Mouse (Mus musculus) MEL (cell line): ENCODE measurements around the gene Rock2. TPM values are rescaled to one million over a fixed set of nuclear protein-coding genes. Genes with fewer than 3 reads are reported as not detected.
A peak's percentile ranks its signal among the peaks of the same experiment; 100 is the strongest.

Experiments
- DNase-seq: peaks from one replicate; pipeline ENCODE4 v3.0.0; 2011; ENCODE audit warnings: low read depth, low spot score
- H3K27ac ChIP-seq: 2 replicates; pipeline ENCODE4 v1.5.1; 2012; ENCODE audit warnings: low read depth, mild to moderate bottlenecking, control low read depth, low read length, moderate library complexity; ENCODE audit not compliant: control insufficient read depth
- H3K27me3 ChIP-seq, 2 experiments: fragments of 150-350 bp in 1 of 2; sonication (generic) in 1 of 2; 2 replicates each; pipeline ENCODE4 v1.6.1; 2012; ENCODE audit warnings: low read length in 2 of 2, mild to moderate bottlenecking in 2 of 2, improper control_type of control experiment in 1 of 2, moderate library complexity in 1 of 2; ENCODE audit not compliant: insufficient read depth in 2 of 2, control insufficient read depth in 1 of 2
- H3K36me3 ChIP-seq, 2 experiments: 2 replicates each; pipeline ENCODE4 v1.6.1; 2012 to 2014; ENCODE audit warnings: low read length in 2 of 2, improper control_type of control experiment in 1 of 2, inconsistent platforms in 1 of 2, mild to moderate bottlenecking in 1 of 2; ENCODE audit not compliant: insufficient read depth in 2 of 2, control insufficient read depth in 1 of 2
- H3K4me1 ChIP-seq, 2 experiments: fragments of 150-350 bp in 1 of 2; sonication (generic) in 1 of 2; 2 replicates each; pipeline ENCODE4 v1.6.1; 2012; ENCODE audit warnings: low read length in 2 of 2, improper control_type of control experiment in 1 of 2, mild to moderate bottlenecking in 1 of 2; ENCODE audit not compliant: insufficient read depth in 2 of 2, control insufficient read depth in 1 of 2
- H3K4me3 ChIP-seq, 2 experiments: fragments of 150-350 bp in 1 of 2; sonication (generic) in 1 of 2; 2 replicates each; pipeline ENCODE4 v1.5.1; 2012; ENCODE audit warnings: low read depth in 2 of 2, low read length in 2 of 2, mild to moderate bottlenecking in 2 of 2, moderate library complexity in 2 of 2, control low read depth in 1 of 2, improper control_type of control experiment in 1 of 2; ENCODE audit not compliant: control insufficient read depth in 1 of 2, insufficient read depth in 1 of 2
- H3K79me2 ChIP-seq: 2 replicates; pipeline ENCODE4 v1.6.1; 2012; ENCODE audit warnings: mild to moderate bottlenecking, low read length, moderate library complexity; ENCODE audit not compliant: control insufficient read depth, poor library complexity, insufficient read depth
- H3K9ac ChIP-seq: 2 replicates; pipeline ENCODE4 v1.6.1; 2012; ENCODE audit warnings: low read depth, mild to moderate bottlenecking, control low read depth, low read length, moderate library complexity; ENCODE audit not compliant: control insufficient read depth, poor library complexity, severe bottlenecking
- H3K9me3 ChIP-seq: fragments of 150-350 bp; sonication (generic); replicated peaks from 2 replicates; pipeline ENCODE4 v1.6.1; 2012; ENCODE audit warnings: mild to moderate bottlenecking, low read length, improper control_type of control experiment, moderate library complexity; ENCODE audit not compliant: insufficient read depth
- BHLHE40 ChIP-seq: IDR thresholded peaks from 2 replicates; pipeline ENCODE4 v1.6.1; 2012; ENCODE audit warnings: low read depth, mild to moderate bottlenecking, inconsistent platforms, low read length, improper control_type of control experiment, borderline replicate concordance
- CHD1 ChIP-seq: IDR thresholded peaks from 2 replicates; pipeline ENCODE4 v1.6.1; 2012; ENCODE audit warnings: low read depth, mild to moderate bottlenecking, inconsistent platforms, low read length, improper control_type of control experiment
- CHD2 ChIP-seq: IDR thresholded peaks from 2 replicates; pipeline ENCODE4 v1.6.1; 2011; ENCODE audit warnings: low read length, improper control_type of control experiment
- CTCF ChIP-seq, 3 experiments: IDR thresholded peaks in 2 of 3; conservative IDR thresholded peaks in 1 of 3; 2 replicates each; pipeline ENCODE4 v1.5.1; 2011 to 2012; ENCODE audit warnings: low read length in 3 of 3, low read depth in 2 of 3, mild to moderate bottlenecking in 2 of 3, improper control_type of control experiment in 1 of 3, inconsistent platforms in 1 of 3, mixed read lengths in 1 of 3, moderate library complexity in 1 of 3; ENCODE audit not compliant: control insufficient read depth in 1 of 3, insufficient read depth in 1 of 3, poor library complexity in 1 of 3, severe bottlenecking in 1 of 3
- ELF1 ChIP-seq: IDR thresholded peaks from 2 replicates; pipeline ENCODE4 v1.6.1; 2014; ENCODE audit warnings: low read depth, mild to moderate bottlenecking, inconsistent platforms, low read length, improper control_type of control experiment, moderate library complexity
- EP300 ChIP-seq, 2 experiments: IDR thresholded peaks; 2 replicates each; pipeline ENCODE4 v1.6.1; 2011; ENCODE audit warnings: improper control_type of control experiment in 2 of 2, low read length in 2 of 2, low read depth in 1 of 2, mild to moderate bottlenecking in 1 of 2
- ETS1 ChIP-seq: IDR thresholded peaks from 2 replicates; pipeline ENCODE4 v1.6.1; 2012; ENCODE audit warnings: low read depth, mild to moderate bottlenecking, inconsistent platforms, low read length, improper control_type of control experiment, moderate library complexity
- GABPA ChIP-seq: IDR thresholded peaks from 2 replicates; pipeline ENCODE4 v1.6.1; 2012; ENCODE audit warnings: low read depth, mild to moderate bottlenecking, inconsistent platforms, low read length, improper control_type of control experiment, moderate library complexity
- GATA1 ChIP-seq: IDR thresholded peaks from 2 replicates; pipeline ENCODE4 v1.6.1; 2011; ENCODE audit warnings: low read depth, low read length, improper control_type of control experiment
- HCFC1 ChIP-seq: IDR thresholded peaks from 2 replicates; pipeline ENCODE4 v1.6.1; 2012; ENCODE audit warnings: low read depth, mild to moderate bottlenecking, inconsistent platforms, low read length, improper control_type of control experiment, moderate library complexity
- KAT2A ChIP-seq: conservative IDR thresholded peaks from 2 replicates; pipeline ENCODE4 v1.6.1; 2012; ENCODE audit warnings: low read depth, low read length, improper control_type of control experiment, inconsistent platforms
- MAFK ChIP-seq: IDR thresholded peaks from 2 replicates; pipeline ENCODE4 v1.6.1; 2011; ENCODE audit warnings: low read depth, mild to moderate bottlenecking, low read length, improper control_type of control experiment, borderline replicate concordance
- MAX ChIP-seq: IDR thresholded peaks from 2 replicates; pipeline ENCODE4 v1.6.1; 2011; ENCODE audit warnings: low read length, improper control_type of control experiment
- MYB ChIP-seq: IDR thresholded peaks from 2 replicates; pipeline ENCODE4 v1.6.1; 2011; ENCODE audit warnings: mild to moderate bottlenecking, low read depth, low read length, improper control_type of control experiment
- NRF1 ChIP-seq: IDR thresholded peaks from 2 replicates; pipeline ENCODE4 v1.6.1; 2014; ENCODE audit warnings: low read depth, mild to moderate bottlenecking, inconsistent platforms, low read length, improper control_type of control experiment, moderate library complexity; ENCODE audit not compliant: poor library complexity, insufficient read depth, severe bottlenecking
- POLR2AphosphoS2 ChIP-seq: IDR thresholded peaks from 2 replicates; pipeline ENCODE4 v1.6.1; 2011; ENCODE audit warnings: low read length, improper control_type of control experiment
- RAD21 ChIP-seq: IDR thresholded peaks from 2 replicates; pipeline ENCODE4 v1.6.1; 2011; ENCODE audit warnings: mild to moderate bottlenecking, low read depth, low read length, improper control_type of control experiment
- RCOR1 ChIP-seq: IDR thresholded peaks from 2 replicates; pipeline ENCODE4 v1.6.1; 2012; ENCODE audit warnings: low read depth, mild to moderate bottlenecking, inconsistent platforms, low read length, improper control_type of control experiment
- SIN3A ChIP-seq: IDR thresholded peaks from 2 replicates; pipeline ENCODE4 v1.6.1; 2012; ENCODE audit warnings: low read length, improper control_type of control experiment, inconsistent platforms
- UBTF ChIP-seq: IDR thresholded peaks from 2 replicates; pipeline ENCODE4 v1.6.1; 2012; ENCODE audit warnings: low read depth, mild to moderate bottlenecking, inconsistent platforms, low read length, improper control_type of control experiment, moderate library complexity, borderline replicate concordance; ENCODE audit not compliant: insufficient read depth
- USF2 ChIP-seq, 2 experiments: IDR thresholded peaks; 2 replicates each; pipeline ENCODE4 v1.6.1; 2011 to 2012; ENCODE audit warnings: improper control_type of control experiment in 2 of 2, low read length in 2 of 2, borderline replicate concordance in 1 of 2, inconsistent platforms in 1 of 2, low read depth in 1 of 2, mild to moderate bottlenecking in 1 of 2; ENCODE audit not compliant: insufficient read depth in 1 of 2
- ZC3H11A ChIP-seq: IDR thresholded peaks from 2 replicates; pipeline ENCODE4 v1.6.1; 2012; ENCODE audit warnings: low read depth, mild to moderate bottlenecking, inconsistent platforms, low read length, improper control_type of control experiment
- ZKSCAN1 ChIP-seq: IDR thresholded peaks from 2 replicates; pipeline ENCODE4 v1.6.1; 2012; ENCODE audit warnings: low read depth, mild to moderate bottlenecking, inconsistent platforms, low read length, improper control_type of control experiment, moderate library complexity
- ZMIZ1 ChIP-seq: IDR thresholded peaks from 2 replicates; pipeline ENCODE4 v1.6.1; 2012; ENCODE audit warnings: low read depth, mild to moderate bottlenecking, inconsistent platforms, low read length, improper control_type of control experiment, moderate library complexity
- ZNF384 ChIP-seq: IDR thresholded peaks from 2 replicates; pipeline ENCODE4 v1.6.1; 2012; ENCODE audit warnings: low read depth, mild to moderate bottlenecking, inconsistent platforms, low read length, improper control_type of control experiment
- polyA plus RNA-seq, 2 experiments: library from polyadenylated mRNA; stranded (reverse) in 1 of 2; unstranded in 1 of 2; fragments of >175 nt in 1 of 2; fragments of >200 nt in 1 of 2; gene quantifications; 2 replicates each; pipeline versions ENCODE4 v1.2.1 to v1.2.4; 2012; ENCODE audit warnings: low replicate concordance in 2 of 2, low read depth in 1 of 2; ENCODE audit not compliant: insufficient read length in 2 of 2, insufficient read depth in 1 of 2, missing spikeins in 1 of 2
- total RNA-seq: library from RNA; depleted of rRNA; stranded (reverse); fragments of 300-350 nt; gene quantifications from 2 replicates; pipeline ENCODE4 v1.2.3, GENCODE M21; 2012

The Rock2 gene
- total and polyA plus RNA-seq, 3 experiments = 10.9 to 46.4 (median 14.4) TPM

DNA sequence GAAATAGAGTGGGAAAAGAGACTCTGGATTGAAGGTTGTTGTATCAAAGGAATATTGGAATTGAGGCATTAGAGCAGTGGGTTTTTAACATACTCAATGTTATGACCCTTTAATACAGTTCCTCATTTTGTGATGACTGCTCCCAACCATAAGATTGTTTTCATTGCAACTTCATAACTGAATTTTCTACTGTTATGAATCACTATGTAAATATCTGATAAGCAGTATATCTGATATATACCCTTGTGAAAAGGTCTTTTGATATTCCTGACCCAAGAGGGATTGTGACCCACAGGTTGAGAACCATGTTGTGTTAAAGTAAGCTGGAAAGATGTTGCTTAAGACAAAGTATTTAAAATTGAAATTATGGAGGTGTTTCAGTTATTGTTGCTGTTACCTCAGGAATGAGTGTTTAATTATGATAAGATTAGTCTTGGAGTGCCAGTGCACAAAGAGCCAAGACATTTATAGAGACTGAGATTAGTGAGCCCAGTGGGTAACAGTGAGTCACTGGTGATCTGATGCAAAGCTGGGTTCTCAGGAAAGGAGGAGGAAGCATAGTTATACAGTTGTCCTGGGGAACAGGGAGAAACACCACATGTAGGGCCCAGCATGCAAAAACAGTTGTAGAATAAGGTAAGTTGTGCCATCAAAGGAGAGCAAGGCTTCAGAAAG, 25.6 kb downstream of the Rock2 start (continued):
- TF ChIP-seq ETS1 = peak; percentile 77
- peak; percentile 61 for TF ChIP-seq SIN3A
- no peak for TF ChIP-seq ZKSCAN1
- TF ChIP-seq CHD2 = no peak
- TF ChIP-seq UBTF = no peak
- TF ChIP-seq GATA1 = peak; percentile 85
- no peak for TF ChIP-seq ZNF384
- no peak for TF ChIP-seq BHLHE40
- no peak for TF ChIP-seq NRF1
- no peak for TF ChIP-seq ZMIZ1
- TF ChIP-seq EP300 (IDR thresholded peaks at IDR 0.05; ENCODE audit: low read depth in 1 of 2, low read length in 2 of 2) = peak; percentile 95 to 96
- peak; percentile 93 for TF ChIP-seq RCOR1
- no peak for TF ChIP-seq USF2 (IDR thresholded peaks at IDR 0.05; ENCODE audit: borderline replicate concordance in 1 of 2, insufficient read depth in 1 of 2, low read depth in 1 of 2, low read length in 2 of 2)
- TF ChIP-seq MAX = no peak
- no peak for TF ChIP-seq KAT2A
- no peak for TF ChIP-seq RAD21
- peak; percentile 81; the same call in 1 of the 2 replicates for TF ChIP-seq MYB
- no peak for TF ChIP-seq CHD1
- no peak for TF ChIP-seq POLR2AphosphoS2
- TF ChIP-seq GABPA = no peak
- TF ChIP-seq MAFK = no peak

DNA sequence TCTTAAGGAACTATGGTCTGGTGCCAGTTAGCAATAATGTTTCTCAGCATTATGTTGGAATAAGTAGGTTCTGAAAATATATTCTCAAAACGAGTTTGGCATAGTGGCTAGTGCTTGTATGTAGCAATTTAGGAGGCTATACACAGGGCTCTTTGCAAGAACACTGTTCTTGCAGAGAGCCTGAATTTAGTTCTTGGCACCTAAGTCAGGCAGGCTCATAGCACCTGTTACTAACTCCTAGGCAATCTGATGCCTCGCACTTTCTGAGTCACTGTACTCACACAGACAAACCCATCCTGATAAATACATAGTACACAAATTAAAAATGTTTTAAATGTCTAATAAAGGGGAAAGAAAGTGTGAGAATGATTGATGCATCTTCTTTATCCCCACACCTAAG, 33.2 kb downstream of the Rock2 start:
- TF ChIP-seq USF2 (IDR thresholded peaks at IDR 0.05; ENCODE audit: borderline replicate concordance in 1 of 2, insufficient read depth in 1 of 2, low read depth in 1 of 2, low read length in 2 of 2) (no peak), MYB (no peak), CTCF (IDR thresholded peaks at IDR 0.05 in 2 of 3, conservative IDR thresholded peaks at IDR 0.05 in 1 of 3; ENCODE audit: control insufficient read depth in 1 of 3, insufficient read depth in 1 of 3, low read depth in 2 of 3, low read length in 3 of 3, poor library complexity in 1 of 3, severe bottlenecking in 1 of 3) (no peak), ZC3H11A (no peak), ELF1 (no peak), ZNF384 (no peak), MAX (no peak), HCFC1 (no peak), UBTF (no peak), RCOR1 (no peak)
- DNase-seq = no peak
- peaks cover 0 to 4% of the 10 kb centered on the region in 2 experiments; a peak in 2 of 4 replicates for H3K4me1 ChIP-seq
- no peak overlapping the region for H3K4me3 ChIP-seq
- no peak overlapping the region for H3K9ac ChIP-seq
- no peak overlapping the region for H3K27ac ChIP-seq
- H3K36me3 ChIP-seq = peaks cover 9% of the 10 kb centered on the region in 2 experiments
- H3K79me2 ChIP-seq = peaks cover 11% of the 10 kb centered on the region
- no peaks in the 10 kb centered on the region for H3K27me3 ChIP-seq
- H3K9me3 ChIP-seq = no peaks in the 10 kb centered on the region
